Mouse (Mus musculus) lung, adult 2 months (tissue): ENCODE data around the gene Urgcp. TPM values are rescaled to one million over a fixed set of nuclear protein-coding genes. Genes with fewer than 3 reads are reported as not detected.
A peak's percentile ranks its signal among the peaks of the same experiment; 100 is the strongest.
"Not testable (repeated sequence)": the region's sequence is repeated elsewhere in the genome, so short reads cannot be mapped to it uniquely, and the experiment has no call there.

Experiments
- DNase-seq: peaks from one replicate; pipeline ENCODE4 v3.0.0; 2022
- H3K4me1 ChIP-seq: fragments of 200-500 bp; 2 replicates; pipeline ENCODE4 v1.6.1; 2011; ENCODE audit warnings: low read length; ENCODE audit not compliant: control insufficient read depth, insufficient read depth
- H3K4me3 ChIP-seq: fragments of 200-500 bp; replicated peaks from 2 replicates; pipeline ENCODE3; 2011; ENCODE audit warnings: low read depth, mild to moderate bottlenecking, control low read depth, low read length; ENCODE audit errors: extremely low read depth
- CTCF ChIP-seq: fragments of 200-500 bp; IDR thresholded peaks from 2 replicates; pipeline ENCODE4 v1.5.1; 2011; ENCODE audit warnings: mild to moderate bottlenecking, low read length, control low read depth; ENCODE audit not compliant: insufficient read depth
- POLR2A ChIP-seq: fragments of 200-500 bp; IDR thresholded peaks from 2 replicates; pipeline ENCODE4 v1.6.1; 2011; ENCODE audit warnings: low read depth, mild to moderate bottlenecking, control low read depth, low read length, borderline replicate concordance; ENCODE audit errors: extremely low read depth
- WGBS: fragments of 180-500 bp; shearing (Covaris S2); methylation state at CpG from one replicate; pipeline ENCODE4 v1.1.7; 2018; 5-methylcytosine and 5-hydroxymethylcytosine counted together
- polyA plus RNA-seq: library from polyadenylated mRNA; depleted of rRNA; stranded (reverse); fragments of >200 nt; gene quantifications from 2 replicates; pipeline ENCODE4 v1.2.3, GENCODE M21; 2012; rRNA removed

The Urgcp gene
- polyA plus RNA-seq = 21.5 and 21.9 TPM in 2 replicates

DNA sequence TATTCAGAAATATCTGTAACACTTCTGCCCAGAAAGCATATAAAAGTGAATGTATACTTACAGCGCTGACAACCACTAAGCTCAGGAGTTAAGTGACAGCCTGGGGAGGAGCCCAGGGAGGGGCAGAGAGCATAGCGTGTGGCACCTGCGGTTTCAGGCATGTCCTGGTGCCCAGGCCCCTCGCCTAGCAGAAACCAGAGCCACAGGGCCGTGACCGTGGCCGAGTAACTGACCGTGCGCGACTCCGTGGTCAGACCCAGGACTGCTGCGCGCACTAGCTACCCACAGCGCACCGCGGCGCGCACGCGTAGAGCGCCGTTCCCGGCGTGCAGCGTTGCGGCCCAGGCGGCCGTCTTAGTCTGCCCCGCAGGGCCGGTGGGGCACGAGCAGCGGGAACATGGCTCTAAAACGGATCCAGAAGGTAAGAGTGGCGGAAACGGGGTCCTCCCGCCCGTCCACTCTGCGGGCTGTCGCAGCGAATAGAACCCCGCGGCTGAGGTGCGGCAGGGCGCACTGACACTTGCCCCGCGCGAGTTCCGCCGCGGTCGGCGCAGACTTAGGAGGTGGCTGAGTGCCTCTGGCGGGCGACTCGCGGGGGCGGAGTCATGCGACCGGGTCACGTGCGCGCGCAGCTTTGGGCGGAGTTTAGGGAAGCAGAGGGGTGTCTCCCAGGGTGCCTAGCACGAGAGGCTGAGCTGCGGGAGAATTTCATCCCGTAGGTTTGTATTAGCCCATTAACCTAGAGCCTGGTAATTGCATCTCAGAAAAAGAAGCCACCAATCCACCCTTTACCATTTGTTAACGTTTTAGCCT is at the start of gene Urgcp:
Gene Urgcp (minus strand): TSS at position 557 of the 813 bp plus-strand sequence.
- Histone ChIP-seq H3K4me1 (peaks cover 2% of the 10 kb centered on the region), H3K4me3 (peak within 1 kb of the TSS; percentile 91)
- TF ChIP-seq POLR2A = peak; percentile 84
- TF ChIP-seq CTCF = no peak
- WGBS = under 1% methylated on average over 68 of the region's 68 CpGs
- DNase-seq = peak; percentile 96

- not testable (repeated sequence) for DNase-seq, H3K4me1 ChIP-seq, H3K4me3 ChIP-seq
- 87% methylated on average over 4 of the region's 4 CpGs for WGBS
Observed at GRCm38 (mm10) chr11:5809487-5809886, 47.3 kb upstream of the Urgcp start.

- Histone ChIP-seq H3K4me1 (peaks cover under 1% of the 10 kb centered on the region; the same call in 1 of the 2 replicates), H3K4me3 (no peak overlapping the region)
- no peak for TF ChIP-seq POLR2A
- TF ChIP-seq CTCF = no peak
- no peak for DNase-seq
- WGBS = 86% methylated on average over 9 of the region's 9 CpGs
Observed at GRCm38 (mm10) chr11:5807956-5808355, 45.8 kb upstream of the Urgcp start.

- WGBS = 71% methylated on average over 3 of the region's 3 CpGs
Observed at GRCm38 (mm10) chr11:5805711-5806110, 43.5 kb upstream of the Urgcp start.

DNA sequence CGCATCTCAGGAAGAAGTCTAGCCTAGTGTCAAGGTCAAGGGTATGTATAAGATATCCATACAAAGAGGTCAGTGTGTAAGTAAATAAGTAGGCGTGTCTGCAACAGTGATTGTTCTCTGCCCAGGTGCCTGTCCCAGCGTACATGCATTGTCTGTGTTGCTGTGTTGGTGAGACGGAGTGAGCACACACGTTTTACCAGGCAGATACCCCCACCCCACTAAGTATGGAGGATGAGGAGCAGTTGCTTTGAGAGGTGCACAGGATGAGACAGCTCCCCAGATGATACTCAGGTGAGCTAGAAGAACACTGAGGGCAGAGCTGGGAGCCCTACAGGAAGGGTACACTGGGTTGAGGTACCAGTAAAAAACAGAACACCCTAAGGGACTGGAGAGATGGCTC is 42.0 kb upstream of the Urgcp start:
- WGBS = 46% methylated on average over 5 of the region's 5 CpGs
- no peak for TF ChIP-seq POLR2A
- no peak for TF ChIP-seq CTCF

More at GRCm38 (mm10) chr11:5805711-5806110, 43.5 kb upstream of the Urgcp start:
- H3K4me1 ChIP-seq = peaks cover 9% of the 10 kb centered on the region; the same call in 1 of the 2 replicates
- H3K4me3 ChIP-seq = no peak overlapping the region
- TF ChIP-seq POLR2A = no peak
- TF ChIP-seq CTCF = no peak
- no peak for DNase-seq

DNA sequence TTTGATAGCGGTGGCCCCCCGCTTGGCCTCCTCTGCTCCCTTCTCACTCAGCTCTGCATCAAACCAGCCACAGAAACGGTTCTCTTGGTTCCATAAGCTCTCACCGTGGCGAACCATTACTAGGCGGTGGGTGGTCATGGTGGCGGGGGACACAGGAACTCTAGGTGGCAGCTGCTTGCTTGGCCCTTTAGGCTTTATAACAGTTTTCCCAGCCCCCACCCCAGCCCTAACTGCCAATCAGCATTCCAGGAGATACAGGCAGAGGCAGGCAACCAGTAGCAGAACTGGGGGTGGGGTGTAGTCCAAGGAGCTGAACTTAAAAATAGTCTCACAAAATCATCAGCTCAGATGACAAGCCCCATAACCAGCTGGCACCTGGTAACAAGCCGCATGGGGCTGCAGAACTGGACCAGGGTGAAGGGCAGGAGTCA is 41.4 kb upstream of the Urgcp start, which contains the start of gene Pgam2:
Gene Pgam2 (minus strand): TSS at position 183 of the 431 bp plus-strand sequence.
- peaks cover 15% of the 10 kb centered on the region for H3K4me1 ChIP-seq
- WGBS = 38% methylated on average over 8 of the region's 8 CpGs
- TF ChIP-seq CTCF (no peak), POLR2A (0 out of 2 replicates have a peak, but pooled peaks have one; percentile 15)
- no peak for DNase-seq
- H3K4me3 ChIP-seq = no peak within 1 kb of the TSS

More for the DNA sequence above, 42.0 kb upstream of the Urgcp start:
- Histone ChIP-seq H3K4me3 (no peak overlapping the region), H3K4me1 (peaks cover 15% of the 10 kb centered on the region)
- no peak for DNase-seq

- DNase-seq = no peak
- H3K4me3 ChIP-seq = no peak overlapping the region
- 45% methylated on average over 8 of the region's 8 CpGs for WGBS
- peaks cover 15% of the 10 kb centered on the region for H3K4me1 ChIP-seq
- no peak for TF ChIP-seq POLR2A
- no peak for TF ChIP-seq CTCF
Observed at GRCm38 (mm10) chr11:5802457-5803217, 40.5 kb upstream of the Urgcp start.

DNA sequence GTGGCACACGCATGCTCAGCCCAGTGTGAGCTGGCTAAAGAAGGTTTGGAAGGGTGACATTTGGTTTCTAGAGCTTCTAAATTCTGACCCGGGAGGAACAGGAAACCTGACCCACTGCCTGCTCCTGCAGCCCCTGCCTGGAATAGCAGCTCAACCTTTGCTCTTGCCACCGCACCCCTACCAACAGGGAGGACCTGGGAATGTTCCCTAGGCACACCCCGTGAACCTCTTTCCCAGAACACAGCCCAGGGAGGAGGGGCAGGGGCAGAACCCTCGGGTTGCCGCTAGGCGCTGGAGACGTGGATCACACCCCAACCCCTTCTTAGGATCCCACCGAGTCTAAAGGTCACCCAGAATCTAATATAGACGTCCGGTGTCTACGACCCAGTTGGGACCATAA is 39.8 kb upstream of the Urgcp start:
- Histone ChIP-seq H3K4me3 (no peak overlapping the region), H3K4me1 (peaks cover 15% of the 10 kb centered on the region)
- WGBS = 62% methylated on average over 12 of the region's 12 CpGs
- DNase-seq = no peak
- no peak for TF ChIP-seq CTCF
- TF ChIP-seq POLR2A = no peak

DNA sequence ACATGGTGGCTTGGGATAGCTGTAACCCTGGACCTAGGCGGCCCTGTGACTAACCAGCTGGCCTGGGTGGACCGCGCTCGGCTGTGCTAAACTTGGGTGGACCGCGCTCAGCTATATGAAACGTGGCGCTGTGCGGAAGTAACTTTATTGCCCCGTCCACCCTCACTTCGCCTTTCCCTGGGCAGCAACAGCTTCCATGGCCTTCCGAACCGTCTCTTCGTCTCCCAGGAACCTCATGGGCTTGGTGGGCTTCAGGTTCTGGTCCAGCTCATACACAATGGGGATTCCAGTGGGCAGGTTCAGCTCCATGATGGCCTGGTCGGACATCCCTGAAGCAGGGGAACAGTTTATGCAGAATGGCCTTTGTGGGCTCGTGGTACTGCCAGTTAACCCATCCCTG is 39.3 kb upstream of the Urgcp start:
- peaks cover 15% of the 10 kb centered on the region for H3K4me1 ChIP-seq
- H3K4me3 ChIP-seq = no peak overlapping the region
- no peak for TF ChIP-seq CTCF
- no peak for TF ChIP-seq POLR2A
- DNase-seq = no peak
- 91% methylated on average over 16 of the region's 16 CpGs for WGBS
